Comparison of ENCODE assay signal across 24 mouse cellular contexts in the genomic region with DNA sequence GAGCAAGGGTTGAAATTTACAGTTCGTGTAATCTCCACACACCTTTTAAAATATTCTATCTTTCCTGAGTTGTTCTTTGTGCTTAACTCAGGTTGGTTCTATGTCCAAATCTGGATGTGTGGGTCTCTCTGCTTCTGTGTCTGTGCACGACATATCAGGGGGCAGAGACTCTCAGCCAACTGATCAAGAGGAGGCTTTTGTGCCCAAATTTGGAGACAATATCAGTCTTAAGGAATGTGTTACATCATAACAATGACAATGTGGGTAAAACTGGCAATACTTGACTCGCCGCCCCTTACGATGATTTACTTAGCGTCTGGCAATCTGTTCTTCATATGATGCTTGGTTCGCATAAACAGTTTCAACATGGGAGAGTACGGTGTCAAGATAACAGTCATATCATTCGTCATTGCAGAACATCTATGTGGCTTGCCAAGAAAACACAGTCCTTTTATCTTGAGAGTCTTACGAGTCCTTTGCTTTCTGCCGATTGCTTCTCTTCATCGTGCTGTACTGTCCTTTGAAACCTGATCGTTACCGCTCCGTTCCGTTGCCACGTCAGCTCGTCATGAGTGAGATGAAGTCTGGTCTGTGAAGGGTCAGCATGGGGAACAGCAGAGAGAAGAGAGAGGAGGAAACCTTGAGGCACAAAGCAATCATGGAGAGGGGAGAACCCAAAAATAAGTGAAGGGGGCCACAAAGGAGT.
DNase-seq lines count a peak whose midpoint lies in the region; ATAC-seq and TF ChIP-seq lines count a peak whose summit lies in the region.
"Had no signal": no experiment of that assay in that cellular context is flagged by ENCODE, and none has a peak within 500 bp of the region (broad histone marks: within the 10 kb centered on the region; RNA-seq: fewer than 3 reads in every experiment).

No protein-coding gene starts in this region.

- no peak for TF ChIP-seq EP300 in lung, postnatal 0 days (IDR thresholded peaks at IDR 0.05)

- WGBS in heart, embryonic 12.5 days: 55% methylated on average over 18 of the region's 18 CpGs
- WGBS in intestine, embryonic 15.5 days: 56% methylated on average over 18 of the region's 18 CpGs
- 70% methylated on average over 18 of the region's 18 CpGs for WGBS in intestine, postnatal 0 days
- 37% methylated on average over 18 of the region's 18 CpGs for WGBS in lung, postnatal 0 days
- 50% methylated on average over 18 of the region's 18 CpGs for WGBS in stomach, embryonic 16.5 days

- no peak overlapping the region for H3K27ac ChIP-seq in heart, embryonic 12.5 days (ENCODE audit: poor library complexity, severe bottlenecking)
- no peak overlapping the region for H3K27ac ChIP-seq in intestine, embryonic 15.5 days
- no peak overlapping the region for H3K27ac ChIP-seq in intestine, postnatal 0 days (ENCODE audit: low read depth, low read length)
- H3K27ac ChIP-seq in lung, postnatal 0 days (ENCODE audit: low read length): no peak overlapping the region
- H3K27ac ChIP-seq in stomach, embryonic 16.5 days (ENCODE audit: low read length): 0 out of 2 replicates have a peak overlapping the region, but pooled peaks have one; percentile 10
- H3K27ac ChIP-seq: forebrain, embryonic 13.5 days; hindbrain, embryonic 14.5 days; kidney, postnatal 0 days; limb, embryonic 15.5 days had no signal

- H3K27me3 ChIP-seq in heart, embryonic 12.5 days (replicated peaks): no peaks in the 10 kb centered on the region
- no peaks in the 10 kb centered on the region for H3K27me3 ChIP-seq in intestine, embryonic 15.5 days (replicated peaks)
- no peaks in the 10 kb centered on the region for H3K27me3 ChIP-seq in intestine, postnatal 0 days (replicated peaks; ENCODE audit: control insufficient read depth, insufficient read depth, low read length)
- H3K27me3 ChIP-seq in lung, postnatal 0 days (replicated peaks; ENCODE audit: insufficient read depth, low read length): no peaks in the 10 kb centered on the region
- H3K27me3 ChIP-seq in stomach, embryonic 16.5 days (ENCODE audit: control insufficient read depth, insufficient read depth, low read length): no peaks in the 10 kb centered on the region
- H3K27me3 ChIP-seq: CH12.LX; forebrain, embryonic 13.5 days; limb, embryonic 15.5 days had no signal

- no peaks in the 10 kb centered on the region for H3K9me3 ChIP-seq in heart, embryonic 12.5 days (replicated peaks)
- no peaks in the 10 kb centered on the region for H3K9me3 ChIP-seq in intestine, embryonic 15.5 days
- no peaks in the 10 kb centered on the region for H3K9me3 ChIP-seq in intestine, postnatal 0 days (ENCODE audit: control insufficient read depth)
- no peaks in the 10 kb centered on the region for H3K9me3 ChIP-seq in lung, postnatal 0 days (ENCODE audit: low read length)
- no peaks in the 10 kb centered on the region for H3K9me3 ChIP-seq in stomach, embryonic 16.5 days (replicated peaks; ENCODE audit: control insufficient read depth, low read length)
- H3K9me3 ChIP-seq: forebrain, embryonic 13.5 days; limb, embryonic 15.5 days had no signal

- DNase-seq in heart, postnatal 36 days: no peak
- peak; percentile 31 for DNase-seq in lung, postnatal 0 days (ENCODE audit: low spot score)
- no peak for DNase-seq in lung, postnatal 36 days
- no peak for DNase-seq in kidney, adult 8-10 months
- DNase-seq: adrenal gland, postnatal 36 days; cerebellum, adult 11-12 months; cerebellum, postnatal 25 days; embryo, embryonic 11 days; gastrocnemius, postnatal 10 days; heart, adult 18-20 months; kidney, adult 11 months; right cerebral cortex, postnatal 14 days; spleen, adult 18-20 months had no signal

- peak overlapping the region; percentile 22 for H3K4me3 ChIP-seq in heart, embryonic 12.5 days
- H3K4me3 ChIP-seq in intestine, embryonic 15.5 days (replicated peaks): no peak overlapping the region
- H3K4me3 ChIP-seq in intestine, postnatal 0 days (ENCODE audit: low read depth, low read length): no peak overlapping the region
- no peak overlapping the region for H3K4me3 ChIP-seq in lung, postnatal 0 days (ENCODE audit: low read depth, low read length)
- H3K4me3 ChIP-seq in stomach, embryonic 16.5 days (replicated peaks; ENCODE audit: low read length): 0 out of 2 replicates have a peak overlapping the region, but pooled peaks have one; percentile 2
- H3K4me3 ChIP-seq: erythroblast, embryonic 14.5 days; forebrain, embryonic 13.5 days; limb, embryonic 15.5 days had no signal

- H3K4me1 ChIP-seq in heart, embryonic 12.5 days (replicated peaks): no peaks in the 10 kb centered on the region
- H3K4me1 ChIP-seq in intestine, embryonic 15.5 days (replicated peaks): no peaks in the 10 kb centered on the region
- no peaks in the 10 kb centered on the region for H3K4me1 ChIP-seq in intestine, postnatal 0 days (replicated peaks; ENCODE audit: control insufficient read depth, insufficient read depth, low read length)
- no peaks in the 10 kb centered on the region for H3K4me1 ChIP-seq in lung, postnatal 0 days (ENCODE audit: insufficient read depth, low read depth, low read length)
- no peaks in the 10 kb centered on the region for H3K4me1 ChIP-seq in stomach, embryonic 16.5 days (ENCODE audit: control insufficient read depth, insufficient read depth, low read length)
- H3K4me1 ChIP-seq: forebrain, embryonic 13.5 days had no signal

- peak overlapping the region; percentile 50 for H3K4me2 ChIP-seq in heart, embryonic 12.5 days
- no peak overlapping the region for H3K4me2 ChIP-seq in intestine, embryonic 15.5 days (replicated peaks)
- H3K4me2 ChIP-seq in intestine, postnatal 0 days (replicated peaks; ENCODE audit: low read depth): no peak overlapping the region
- H3K4me2 ChIP-seq in lung, postnatal 0 days (replicated peaks; ENCODE audit: low read depth, low read length): peak overlapping the region; percentile 12; the same call in 1 of the 2 replicates
- H3K4me2 ChIP-seq in stomach, embryonic 16.5 days (ENCODE audit: low read depth, low read length): peak overlapping the region; percentile 27
- H3K4me2 ChIP-seq: forebrain, embryonic 13.5 days; hindbrain, embryonic 14.5 days; limb, embryonic 15.5 days had no signal

- H3K9ac ChIP-seq in heart, embryonic 12.5 days: no peak overlapping the region
- no peak overlapping the region for H3K9ac ChIP-seq in intestine, embryonic 15.5 days
- no peak overlapping the region for H3K9ac ChIP-seq in intestine, postnatal 0 days (ENCODE audit: low read depth, low read length)
- H3K9ac ChIP-seq in lung, postnatal 0 days (replicated peaks; ENCODE audit: low read depth): no peak overlapping the region
- H3K9ac ChIP-seq in stomach, embryonic 16.5 days (ENCODE audit: low read length): no peak overlapping the region
- H3K9ac ChIP-seq: forebrain, embryonic 13.5 days; hindbrain, embryonic 14.5 days; limb, embryonic 15.5 days had no signal

- no peak for ATAC-seq in heart, embryonic 12.5 days (ENCODE audit: insufficient number of reproducible peaks, low FRiP score)
- ATAC-seq in intestine, embryonic 15.5 days: 0 out of 2 replicates have a peak, but pooled peaks have one; percentile 17
- ATAC-seq in intestine, postnatal 0 days: no peak
- ATAC-seq in lung, postnatal 0 days: peak; percentile 55
- peak; percentile 47; the same call in 1 of the 2 replicates for ATAC-seq in stomach, embryonic 16.5 days (ENCODE audit: insufficient read depth, low FRiP score)
- ATAC-seq: forebrain, embryonic 13.5 days; midbrain, embryonic 16.5 days had no signal

- no peaks in the 10 kb centered on the region for H3K36me3 ChIP-seq in heart, embryonic 12.5 days
- H3K36me3 ChIP-seq in intestine, embryonic 15.5 days: no peaks in the 10 kb centered on the region
- no peaks in the 10 kb centered on the region for H3K36me3 ChIP-seq in intestine, postnatal 0 days (ENCODE audit: control insufficient read depth, insufficient read depth)
- H3K36me3 ChIP-seq in lung, postnatal 0 days (ENCODE audit: insufficient read depth, low read length): no peaks in the 10 kb centered on the region
- no peaks in the 10 kb centered on the region for H3K36me3 ChIP-seq in stomach, embryonic 16.5 days (ENCODE audit: control insufficient read depth, insufficient read depth, low read length)
- H3K36me3 ChIP-seq: limb, embryonic 15.5 days had no signal

- no peak for TF ChIP-seq CTCF in intestine, postnatal 0 days (IDR thresholded peaks at IDR 0.05; ENCODE audit: low read depth)
- no peak for TF ChIP-seq CTCF in lung, postnatal 0 days (IDR thresholded peaks at IDR 0.05)

- intact Hi-C loops in heart, postnatal 36 days (cut with DNase I): no loop called here

Comparison
In these comparisons a context has a peak if more than half of its experiments do, and no peak if none do; other contexts are left out.
1. ATAC-seq: peak in intestine, embryonic 15.5 days (single experiment), lung, postnatal 0 days (single experiment) and stomach, embryonic 16.5 days (single experiment); none in heart, embryonic 12.5 days (single experiment) and intestine, postnatal 0 days (single experiment).
2. H3K4me2 ChIP-seq: peak in heart, embryonic 12.5 days (single experiment), lung, postnatal 0 days (single experiment) and stomach, embryonic 16.5 days (single experiment); none in intestine, embryonic 15.5 days (single experiment) and intestine, postnatal 0 days (single experiment).
3. H3K4me3 ChIP-seq: peak in heart, embryonic 12.5 days (single experiment) and stomach, embryonic 16.5 days (single experiment); none in intestine, embryonic 15.5 days (single experiment), intestine, postnatal 0 days (single experiment) and lung, postnatal 0 days (single experiment).